Mouse (Mus musculus): ENCODE results near the gene Hoxd12. TPM values are rescaled to one million over a fixed set of nuclear protein-coding genes. Genes with fewer than 3 reads are reported as not detected.
A peak's percentile ranks its signal among the peaks of the same experiment; 100 is the strongest.

Gene Hoxd12
- polyA plus RNA-seq, 1 experiment from 2014 or later: not detected

DNA sequence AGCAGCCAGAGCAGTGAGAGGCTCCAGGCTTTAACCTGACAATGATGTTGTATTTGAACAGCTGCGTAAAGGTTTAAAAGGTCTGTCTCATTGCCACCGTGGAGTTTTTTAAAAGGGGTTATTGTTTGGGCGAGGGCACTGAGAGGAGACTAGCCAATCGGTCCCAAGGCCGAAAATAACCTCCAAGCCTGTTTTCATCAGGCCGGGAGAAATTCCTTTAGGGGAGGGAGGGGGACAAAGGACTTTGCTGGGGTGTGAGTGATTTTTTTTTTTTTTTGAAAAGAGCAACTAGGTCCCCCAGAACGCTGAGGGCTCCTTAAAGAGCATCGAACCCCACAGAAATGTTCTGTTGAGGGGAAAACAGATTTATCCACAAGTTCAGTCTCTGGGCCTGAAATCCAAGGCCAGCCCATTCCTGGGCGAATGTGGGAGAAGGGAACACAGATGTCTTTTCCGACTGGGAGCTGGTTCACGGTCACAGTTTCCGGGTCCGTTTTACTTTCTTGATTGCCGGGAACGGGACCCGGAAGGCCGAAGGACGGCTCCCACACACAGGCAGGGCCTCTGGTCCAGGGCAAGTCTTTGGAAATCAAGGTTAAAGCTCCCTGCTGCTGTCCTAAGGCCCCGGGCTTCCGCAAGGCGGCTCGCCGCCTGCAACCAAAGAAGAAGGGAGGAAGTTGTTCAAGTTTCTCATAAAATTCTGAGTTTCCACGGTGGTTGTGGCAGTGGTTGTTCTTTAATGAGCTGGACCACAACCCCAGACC, 14.9 kb downstream of the Hoxd12 start:
- under 1% methylated on average over 24 of the region's 24 CpGs for WGBS (ENCODE audit: insufficient replicate concordance)
- Histone ChIP-seq H3K4me1 (ENCODE audit: insufficient read depth) (no peaks in the 10 kb centered on the region), H3K9me3 (ENCODE audit: low read length) (no peaks in the 10 kb centered on the region), H3K9ac (replicated peaks) (no peak overlapping the region), H3K4me3 (ENCODE audit: low read depth, low read length) (no peak overlapping the region), H3K36me3 (replicated peaks; ENCODE audit: insufficient read depth, low read length) (no peaks in the 10 kb centered on the region), H3K27ac (ENCODE audit: low read depth) (no peak overlapping the region), H3K4me2 (ENCODE audit: low read depth, low read length) (no peak overlapping the region), H3K27me3 (ENCODE audit: insufficient read depth, low read length) (peaks cover 97% of the 10 kb centered on the region)
- TF ChIP-seq CTCF (IDR thresholded peaks at IDR 0.05; ENCODE audit: low read depth): no peak
- no peak for TF ChIP-seq EP300 (IDR thresholded peaks at IDR 0.05; ENCODE audit: low read depth)
- ATAC-seq (no peak), DNase-seq (no peak)

GRCm38 (mm10) chr2:74690338-74690716, 15.5 kb downstream of the Hoxd12 start:
- Histone ChIP-seq H3K4me3 (ENCODE audit: low read depth, low read length) (no peak overlapping the region), H3K9me3 (ENCODE audit: low read length) (no peaks in the 10 kb centered on the region), H3K4me1 (ENCODE audit: insufficient read depth) (no peaks in the 10 kb centered on the region), H3K9ac (replicated peaks) (no peak overlapping the region), H3K36me3 (replicated peaks; ENCODE audit: insufficient read depth, low read length) (no peaks in the 10 kb centered on the region), H3K4me2 (ENCODE audit: low read depth, low read length) (no peak overlapping the region), H3K27ac (ENCODE audit: low read depth) (no peak overlapping the region), H3K27me3 (ENCODE audit: insufficient read depth, low read length) (peaks cover 97% of the 10 kb centered on the region)
- ATAC-seq (no peak), DNase-seq (no peak)
- TF ChIP-seq EP300 (IDR thresholded peaks at IDR 0.05; ENCODE audit: low read depth) (no peak), CTCF (IDR thresholded peaks at IDR 0.05; ENCODE audit: low read depth) (no peak)
- 7% methylated on average over 8 of the region's 8 CpGs for WGBS (ENCODE audit: insufficient replicate concordance)

GRCm38 (mm10) chr2:74691022-74691951, 16.5 kb downstream of the Hoxd12 start, which contains the start of gene Hoxd10:
TSS of gene Hoxd10 (plus strand) at chr2:74691924.
- 2% methylated on average over 56 of the region's 56 CpGs for WGBS (ENCODE audit: insufficient replicate concordance)
- DNase-seq (no peak), ATAC-seq (no peak)
- peaks cover 100% of the 10 kb centered on the region for H3K27me3 ChIP-seq (ENCODE audit: insufficient read depth, low read length)
- no peak for TF ChIP-seq EP300 (IDR thresholded peaks at IDR 0.05; ENCODE audit: low read depth)
- peak; percentile 25; the same call in 1 of the 2 replicates for TF ChIP-seq CTCF (IDR thresholded peaks at IDR 0.05; ENCODE audit: low read depth)
- H3K4me2 ChIP-seq (ENCODE audit: low read depth, low read length): no peak within 1 kb of the TSS
- H3K36me3 ChIP-seq (replicated peaks; ENCODE audit: insufficient read depth, low read length): no peaks in the 10 kb centered on the region
- H3K4me1 ChIP-seq (ENCODE audit: insufficient read depth): no peaks in the 10 kb centered on the region
- no peak within 1 kb of the TSS for H3K27ac ChIP-seq (ENCODE audit: low read depth)
- no peak within 1 kb of the TSS for H3K9ac ChIP-seq (replicated peaks)
- H3K9me3 ChIP-seq (ENCODE audit: low read length): no peaks in the 10 kb centered on the region
- no peak within 1 kb of the TSS for H3K4me3 ChIP-seq (ENCODE audit: low read depth, low read length)

- no peak for ATAC-seq
- no peak for TF ChIP-seq CTCF (IDR thresholded peaks at IDR 0.05; ENCODE audit: low read depth)
- peaks cover 100% of the 10 kb centered on the region for H3K27me3 ChIP-seq (ENCODE audit: insufficient read depth, low read length)
- H3K4me3 ChIP-seq (ENCODE audit: low read depth, low read length): no peak overlapping the region
- H3K9me3 ChIP-seq (ENCODE audit: low read length): no peaks in the 10 kb centered on the region
- no peak for DNase-seq
- no peaks in the 10 kb centered on the region for H3K36me3 ChIP-seq (replicated peaks; ENCODE audit: insufficient read depth, low read length)
- H3K27ac ChIP-seq (ENCODE audit: low read depth): no peak overlapping the region
- H3K4me1 ChIP-seq (ENCODE audit: insufficient read depth): no peaks in the 10 kb centered on the region
- H3K9ac ChIP-seq (replicated peaks): no peak overlapping the region
- H3K4me2 ChIP-seq (ENCODE audit: low read depth, low read length): no peak overlapping the region
- 4% methylated on average over 35 of the region's 35 CpGs for WGBS (ENCODE audit: insufficient replicate concordance)
These were observed 17.4 kb downstream of the Hoxd12 start for GRCm38 (mm10) chr2:74691995-74692807.

DNA sequence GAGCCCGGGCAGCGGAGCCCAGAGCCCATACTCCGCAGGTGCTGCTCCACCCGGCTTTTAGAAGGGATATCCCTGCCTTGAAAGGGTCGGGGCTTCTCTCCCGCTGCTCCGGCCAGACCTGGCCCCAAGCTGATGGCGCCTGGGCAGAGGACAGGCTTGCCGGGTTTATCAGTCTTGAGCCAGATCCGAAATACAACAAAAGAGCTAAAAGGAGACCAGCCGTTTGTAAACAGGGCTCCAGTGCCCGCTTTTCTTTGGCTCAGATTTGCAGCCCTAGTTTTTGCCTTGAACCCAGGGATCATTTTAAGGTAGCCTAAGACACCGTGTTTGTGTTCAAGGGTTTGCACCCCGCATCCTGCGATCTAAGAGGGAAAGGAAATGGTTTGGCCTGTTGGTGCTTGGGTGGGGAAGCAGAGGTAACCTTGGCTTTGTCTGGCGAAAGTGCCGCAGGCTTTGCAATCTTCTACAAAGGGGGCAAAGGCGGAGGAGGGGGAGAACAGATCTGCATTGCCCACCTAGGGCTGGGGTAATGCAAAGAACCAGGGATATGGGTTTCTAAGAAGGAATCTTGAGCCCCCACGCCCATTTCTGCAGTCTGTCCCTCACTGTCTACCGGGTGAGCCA, 18.1 kb downstream of the Hoxd12 start:
- WGBS (ENCODE audit: insufficient replicate concordance): 5% methylated on average over 20 of the region's 20 CpGs
- H3K4me2 ChIP-seq (ENCODE audit: low read depth, low read length): no peak overlapping the region
- H3K9me3 ChIP-seq (ENCODE audit: low read length): no peaks in the 10 kb centered on the region
- no peak overlapping the region for H3K27ac ChIP-seq (ENCODE audit: low read depth)
- H3K36me3 ChIP-seq (replicated peaks; ENCODE audit: insufficient read depth, low read length): no peaks in the 10 kb centered on the region
- H3K27me3 ChIP-seq (ENCODE audit: insufficient read depth, low read length): peaks cover 100% of the 10 kb centered on the region
- ATAC-seq (no peak), DNase-seq (no peak)
- TF ChIP-seq EP300 (IDR thresholded peaks at IDR 0.05; ENCODE audit: low read depth) (no peak), CTCF (IDR thresholded peaks at IDR 0.05; ENCODE audit: low read depth) (no peak)
- no peak overlapping the region for H3K4me3 ChIP-seq (ENCODE audit: low read depth, low read length)
- no peak overlapping the region for H3K9ac ChIP-seq (replicated peaks)
- H3K4me1 ChIP-seq (ENCODE audit: insufficient read depth): peaks cover 4% of the 10 kb centered on the region
